Mouse (Mus musculus) limb, embryonic 15.5 days (tissue): ENCODE measurements around the gene Med26. TPM values are rescaled to one million over a fixed set of nuclear protein-coding genes. Genes with fewer than 3 reads are reported as not detected.
A peak's percentile ranks its signal among the peaks of the same experiment; 100 is the strongest.

Experiments used
- ATAC-seq: fragments of 200-750 bp; cut with Nextera tagmentation; 2 replicates; pipeline ENCODE4 v1.8.0; 2017; ENCODE audit warnings: low read depth, moderate TSS enrichment; ENCODE audit not compliant: insufficient number of reproducible peaks, low FRiP score, low TSS enrichment
- H3K27ac ChIP-seq: fragments of 300-500 bp; sonication (generic); 2 replicates; pipeline ENCODE4 v1.5.1; 2015; ENCODE audit warnings: moderate library complexity, mild to moderate bottlenecking, inconsistent platforms
- H3K27me3 ChIP-seq: fragments of 300-500 bp; sonication (generic); 2 replicates; pipeline ENCODE4 v1.6.1; 2015; ENCODE audit warnings: inconsistent platforms
- H3K36me3 ChIP-seq: fragments of 300-500 bp; sonication (generic); 2 replicates; pipeline ENCODE4 v1.6.1; 2015; ENCODE audit warnings: inconsistent platforms
- H3K4me1 ChIP-seq: fragments of 300-500 bp; sonication (generic); 2 replicates; pipeline ENCODE4 v1.6.1; 2015; ENCODE audit warnings: inconsistent platforms
- H3K4me2 ChIP-seq: fragments of 300-500 bp; sonication (generic); 2 replicates; pipeline ENCODE4 v1.6.1; 2015; ENCODE audit warnings: mild to moderate bottlenecking, inconsistent platforms
- H3K4me3 ChIP-seq: fragments of 300-500 bp; sonication (generic); 2 replicates; pipeline ENCODE4 v1.5.1; 2015; ENCODE audit warnings: mild to moderate bottlenecking, inconsistent platforms
- H3K9ac ChIP-seq: fragments of 300-500 bp; sonication (generic); 2 replicates; pipeline ENCODE4 v1.6.1; 2015; ENCODE audit warnings: inconsistent platforms
- H3K9me3 ChIP-seq: fragments of 300-500 bp; sonication (generic); 2 replicates; pipeline ENCODE4 v1.6.1; 2016; ENCODE audit warnings: inconsistent platforms
- WGBS: fragments of 180-500 bp; shearing (Covaris S2); methylation state at CpG from one replicate; pipeline ENCODE4 v1.1.7; 2015; 5-methylcytosine and 5-hydroxymethylcytosine counted together
- polyA plus RNA-seq: library from polyadenylated mRNA; unstranded; fragments of >200 nt; fragmentation: Nextera tagmentation; extraction: Ambion mirVana; gene quantifications from 2 replicates; pipeline ENCODE4 v1.2.1, GENCODE M21; 2015

The Med26 gene
- polyA plus RNA-seq, 1 experiment from 2014 or later: 19.5 TPM

DNA sequence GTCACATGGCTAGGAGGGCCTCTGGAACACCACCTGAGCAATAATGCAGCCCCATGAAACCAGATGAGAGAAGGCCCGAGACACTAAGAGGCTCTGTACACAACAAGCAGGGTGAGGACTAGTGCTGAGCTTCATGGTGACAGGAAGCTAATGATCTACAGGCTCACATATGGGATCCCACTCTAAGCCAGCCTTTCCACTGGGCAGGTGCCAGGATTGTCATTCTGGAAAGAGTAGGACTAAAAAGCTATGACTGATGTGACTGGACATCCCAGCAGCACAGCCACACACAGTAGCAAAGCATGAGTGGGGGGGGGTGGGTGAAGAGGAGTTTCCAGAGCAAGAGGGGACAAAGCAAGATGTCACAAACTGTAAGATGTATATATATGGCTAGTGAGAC, 50.2 kb downstream of the Med26 start:
- WGBS: 70% methylated on average over 1 of the region's 1 CpGs
- no peaks in the 10 kb centered on the region for H3K9me3 ChIP-seq
- H3K4me1 ChIP-seq: peaks cover 13% of the 10 kb centered on the region
- H3K27ac ChIP-seq: no peak overlapping the region
- H3K4me2 ChIP-seq: no peak overlapping the region
- no peak overlapping the region for H3K4me3 ChIP-seq
- no peaks in the 10 kb centered on the region for H3K27me3 ChIP-seq
- no peak for ATAC-seq
- peaks cover 38% of the 10 kb centered on the region for H3K36me3 ChIP-seq
- H3K9ac ChIP-seq: no peak overlapping the region

DNA sequence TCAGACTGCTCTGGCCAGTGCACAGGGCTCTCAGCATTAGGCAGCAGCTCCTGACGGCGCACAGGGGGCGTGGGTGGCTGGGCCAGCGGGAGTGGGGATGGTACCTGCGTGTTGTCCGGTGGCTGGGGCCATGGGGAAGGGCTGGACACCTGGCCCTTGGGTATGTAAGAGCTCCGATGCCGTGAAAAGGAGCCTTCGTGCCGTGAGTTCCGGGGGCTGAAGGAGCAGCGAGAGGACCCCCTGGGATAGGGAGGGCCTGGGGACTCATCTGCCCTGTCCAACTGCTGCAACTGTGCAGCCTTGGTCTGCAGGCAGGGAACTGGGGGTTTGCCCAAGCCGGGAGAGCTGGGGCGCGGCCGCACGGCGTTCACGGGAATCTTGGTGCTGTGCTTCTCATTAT, 51.9 kb downstream of the Med26 start:
- Histone ChIP-seq H3K4me1 (peaks cover 18% of the 10 kb centered on the region), H3K9me3 (no peaks in the 10 kb centered on the region), H3K27me3 (no peaks in the 10 kb centered on the region), H3K9ac (no peak overlapping the region), H3K4me3 (no peak overlapping the region), H3K4me2 (no peak overlapping the region), H3K27ac (no peak overlapping the region), H3K36me3 (peaks cover 34% of the 10 kb centered on the region)
- no peak for ATAC-seq
- 92% methylated on average over 19 of the region's 19 CpGs for WGBS

DNA sequence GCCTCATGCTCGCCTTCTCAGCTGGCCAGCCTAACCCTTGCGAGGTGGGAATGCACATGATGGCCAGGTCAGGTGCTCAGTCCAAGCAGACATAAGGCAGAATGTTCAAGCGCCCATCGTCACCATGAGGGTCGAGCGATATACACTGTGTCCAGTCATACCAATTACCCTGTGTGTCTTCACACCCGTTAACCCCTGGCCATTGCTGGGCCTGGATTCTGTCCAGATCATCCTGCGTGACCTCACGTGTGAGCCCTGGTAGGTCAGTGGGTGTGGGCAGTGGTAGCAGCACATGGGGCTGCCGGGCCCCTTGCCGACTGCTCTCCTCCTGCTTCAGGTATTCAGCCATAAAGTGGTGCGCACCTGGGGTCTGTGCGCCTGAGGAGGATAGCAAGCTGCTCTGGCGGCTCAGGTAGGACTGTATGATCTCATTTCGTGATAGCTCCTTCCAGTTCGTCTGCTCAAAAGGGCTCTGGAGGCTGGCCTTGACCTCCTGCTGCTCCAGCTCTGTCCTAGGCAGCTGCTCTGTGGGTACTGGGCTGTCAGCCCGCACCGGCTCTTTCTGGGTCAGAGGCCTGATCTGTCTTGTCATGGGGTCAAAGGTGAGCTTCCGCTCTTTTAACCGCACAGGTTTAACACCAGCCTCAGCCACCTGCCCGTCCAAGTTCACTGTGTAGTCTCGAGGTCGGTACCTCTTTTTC, 52.5 kb downstream of the Med26 start:
- H3K9ac ChIP-seq: no peak overlapping the region
- 88% methylated on average over 23 of the region's 23 CpGs for WGBS
- H3K4me1 ChIP-seq: peaks cover 25% of the 10 kb centered on the region
- H3K4me3 ChIP-seq: no peak overlapping the region
- H3K36me3 ChIP-seq: peaks cover 34% of the 10 kb centered on the region
- H3K27me3 ChIP-seq: no peaks in the 10 kb centered on the region
- ATAC-seq: no peak
- no peaks in the 10 kb centered on the region for H3K9me3 ChIP-seq
- no peak overlapping the region for H3K27ac ChIP-seq
- H3K4me2 ChIP-seq: no peak overlapping the region

DNA sequence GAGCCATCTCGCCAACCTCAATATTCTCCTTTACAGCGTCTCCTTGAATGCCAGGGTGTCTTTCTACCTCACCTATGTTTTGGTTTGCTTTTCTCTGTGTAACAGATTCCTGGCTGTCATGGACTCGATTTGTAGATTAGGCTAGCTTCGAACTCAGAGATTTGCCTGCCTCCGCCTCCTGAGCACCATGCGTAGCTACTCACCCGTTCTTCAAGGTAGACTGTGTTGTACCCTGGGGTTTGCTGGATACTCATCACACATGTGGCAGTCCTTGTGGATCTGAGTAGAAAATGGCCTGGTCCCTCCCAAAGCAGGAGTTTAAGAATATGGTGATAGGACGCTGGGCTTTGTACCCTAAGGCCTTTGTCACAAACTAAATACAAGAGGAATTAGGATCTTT, 54.7 kb downstream of the Med26 start:
- ATAC-seq: no peak
- Histone ChIP-seq H3K9me3 (no peaks in the 10 kb centered on the region), H3K4me3 (peak overlapping the region; percentile 97), H3K4me2 (peak overlapping the region; percentile 72), H3K36me3 (peaks cover 37% of the 10 kb centered on the region), H3K4me1 (peaks cover 30% of the 10 kb centered on the region), H3K27me3 (no peaks in the 10 kb centered on the region), H3K9ac (peak overlapping the region; percentile 43), H3K27ac (peak overlapping the region; percentile 74)
- 12% methylated on average over 8 of the region's 8 CpGs for WGBS

DNA sequence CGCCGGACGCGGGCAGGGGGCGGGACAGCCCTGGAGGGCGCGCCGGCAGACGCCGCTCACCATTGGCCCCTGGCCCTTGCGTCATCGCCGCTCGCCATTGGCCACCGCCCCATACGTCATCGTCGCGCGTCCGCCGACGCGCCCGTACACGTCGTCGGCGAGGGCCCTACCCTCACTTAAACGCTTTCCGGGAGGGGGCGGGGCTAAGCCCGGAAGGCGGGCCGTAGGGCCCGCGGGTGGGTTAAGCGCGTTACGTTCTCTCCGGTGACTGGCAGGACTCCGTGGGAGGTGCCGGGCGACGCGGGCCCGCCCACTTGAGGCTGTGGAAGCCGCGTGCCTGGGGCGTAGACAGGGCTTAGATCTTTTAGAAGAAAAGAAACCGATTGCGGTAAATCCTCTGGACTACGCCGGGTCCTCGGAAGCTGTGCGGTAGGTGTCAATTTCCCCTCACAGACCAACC, 55.4 kb downstream of the Med26 start:
- Histone ChIP-seq H3K4me2 (peak overlapping the region; percentile 72), H3K9me3 (no peaks in the 10 kb centered on the region), H3K27me3 (no peaks in the 10 kb centered on the region), H3K9ac (peak overlapping the region; percentile 84), H3K4me3 (peak overlapping the region; percentile 97), H3K27ac (peak overlapping the region; percentile 84), H3K36me3 (peaks cover 42% of the 10 kb centered on the region), H3K4me1 (peaks cover 30% of the 10 kb centered on the region)
- WGBS: under 1% methylated on average over 56 of the region's 56 CpGs
- ATAC-seq: peak; percentile 94

DNA sequence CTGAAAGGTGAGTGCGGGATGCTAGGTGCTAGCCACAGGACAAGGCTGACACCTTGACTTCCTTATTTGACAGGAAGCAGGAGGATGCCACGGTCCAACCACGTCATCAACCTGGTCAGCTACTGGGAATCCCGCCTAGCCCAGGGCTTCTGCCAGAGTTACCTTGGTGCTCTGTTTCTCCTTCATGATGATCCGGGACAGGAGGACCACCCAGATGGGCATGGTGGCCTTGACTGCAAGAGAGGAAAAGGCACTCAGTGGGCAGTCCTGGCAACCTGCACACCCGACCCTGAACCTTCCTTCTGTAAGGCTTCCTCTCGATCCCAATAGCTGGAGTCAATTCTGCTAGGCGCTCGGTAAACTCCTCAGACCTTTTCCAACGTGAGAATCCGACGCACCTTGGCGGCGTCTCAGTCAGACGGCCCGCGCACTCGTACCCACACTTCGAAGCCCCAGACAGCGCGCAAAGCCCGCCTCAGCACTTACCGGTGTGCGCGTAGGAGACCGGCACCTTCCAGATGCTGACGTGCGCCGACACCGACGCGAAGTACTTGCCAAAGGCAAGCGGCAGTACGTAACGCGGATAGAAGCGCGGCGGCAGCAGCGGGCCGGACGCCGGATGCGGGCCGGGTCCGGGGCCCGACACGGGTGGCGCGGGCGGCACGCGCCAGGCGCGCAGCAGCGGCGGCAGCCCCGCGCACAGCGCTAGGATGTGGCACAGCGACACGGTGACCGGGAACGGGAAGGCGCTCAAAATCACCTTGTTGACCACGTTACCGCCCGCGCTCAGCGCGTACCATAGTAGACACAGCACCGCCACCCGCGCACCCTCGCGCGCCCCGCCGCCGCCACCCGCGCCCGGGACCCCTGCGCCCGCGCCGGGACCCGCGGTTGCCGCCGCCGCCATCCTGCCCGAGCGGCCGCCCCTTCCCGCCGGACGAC, 56.1 kb downstream of the Med26 start, which contains the start of gene Slc35e1:
Gene Slc35e1 (minus strand): TSS at position 935 of the 942 bp plus-strand sequence.
- ATAC-seq: no peak
- Histone ChIP-seq H3K4me1 (peaks cover 30% of the 10 kb centered on the region), H3K9me3 (no peaks in the 10 kb centered on the region), H3K4me3 (peak within 1 kb of the TSS; percentile 97), H3K4me2 (peak within 1 kb of the TSS; percentile 87), H3K27ac (peak within 1 kb of the TSS; percentile 84), H3K9ac (peak within 1 kb of the TSS; percentile 84), H3K36me3 (peaks cover 48% of the 10 kb centered on the region), H3K27me3 (no peaks in the 10 kb centered on the region)
- 1% methylated on average over 91 of the region's 98 CpGs for WGBS

DNA sequence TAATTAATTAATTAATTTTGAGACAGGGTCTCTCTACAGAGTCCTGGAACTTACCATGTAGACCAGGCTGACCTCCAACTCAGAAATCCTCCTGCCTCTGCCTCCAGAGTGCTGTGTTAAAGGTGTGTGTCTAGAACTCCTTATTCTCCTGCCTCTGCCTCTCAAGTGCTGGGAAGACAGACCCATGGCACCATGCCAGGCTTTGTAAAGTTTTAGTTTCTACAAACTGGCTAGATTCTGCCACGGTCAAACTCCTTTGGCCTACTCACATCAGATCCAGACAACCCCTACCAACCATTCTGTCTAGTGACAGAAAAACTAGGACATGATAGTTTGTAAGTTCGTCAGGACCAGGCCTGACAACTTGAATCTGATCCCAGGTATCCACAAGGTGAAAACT, 57.1 kb downstream of the Med26 start:
- no peak overlapping the region for H3K27ac ChIP-seq
- H3K4me1 ChIP-seq: peaks cover 30% of the 10 kb centered on the region
- H3K9me3 ChIP-seq: no peaks in the 10 kb centered on the region
- WGBS: 89% methylated on average over 2 of the region's 2 CpGs
- H3K4me2 ChIP-seq: peak overlapping the region; percentile 87
- H3K27me3 ChIP-seq: no peaks in the 10 kb centered on the region
- no peak overlapping the region for H3K9ac ChIP-seq
- peak overlapping the region; percentile 97 for H3K4me3 ChIP-seq
- no peak for ATAC-seq
- peaks cover 48% of the 10 kb centered on the region for H3K36me3 ChIP-seq

DNA sequence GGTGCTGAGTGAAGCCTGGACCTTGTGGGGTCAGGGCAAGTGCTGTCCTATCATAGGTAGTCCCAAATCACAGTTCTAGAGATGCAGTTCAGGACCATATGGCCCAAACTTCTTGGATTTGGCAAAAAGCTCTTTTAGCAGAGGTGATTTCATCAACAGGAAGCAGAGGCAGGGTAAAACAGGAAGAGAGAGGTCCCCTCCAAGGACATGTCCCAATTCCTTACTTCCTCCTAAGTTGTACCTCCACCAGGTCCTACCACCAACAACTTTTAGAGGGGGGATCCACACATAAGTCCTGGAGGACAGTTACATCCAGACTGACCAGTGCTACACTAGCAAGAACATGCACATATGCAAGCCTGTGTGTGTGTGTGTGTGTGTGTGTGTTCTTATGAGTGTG, 61.1 kb downstream of the Med26 start:
- Histone ChIP-seq H3K36me3 (peaks cover 73% of the 10 kb centered on the region), H3K4me3 (no peak overlapping the region), H3K4me1 (peaks cover 19% of the 10 kb centered on the region), H3K4me2 (no peak overlapping the region), H3K27me3 (no peaks in the 10 kb centered on the region), H3K9me3 (no peaks in the 10 kb centered on the region), H3K9ac (no peak overlapping the region), H3K27ac (no peak overlapping the region)
- ATAC-seq: no peak

DNA sequence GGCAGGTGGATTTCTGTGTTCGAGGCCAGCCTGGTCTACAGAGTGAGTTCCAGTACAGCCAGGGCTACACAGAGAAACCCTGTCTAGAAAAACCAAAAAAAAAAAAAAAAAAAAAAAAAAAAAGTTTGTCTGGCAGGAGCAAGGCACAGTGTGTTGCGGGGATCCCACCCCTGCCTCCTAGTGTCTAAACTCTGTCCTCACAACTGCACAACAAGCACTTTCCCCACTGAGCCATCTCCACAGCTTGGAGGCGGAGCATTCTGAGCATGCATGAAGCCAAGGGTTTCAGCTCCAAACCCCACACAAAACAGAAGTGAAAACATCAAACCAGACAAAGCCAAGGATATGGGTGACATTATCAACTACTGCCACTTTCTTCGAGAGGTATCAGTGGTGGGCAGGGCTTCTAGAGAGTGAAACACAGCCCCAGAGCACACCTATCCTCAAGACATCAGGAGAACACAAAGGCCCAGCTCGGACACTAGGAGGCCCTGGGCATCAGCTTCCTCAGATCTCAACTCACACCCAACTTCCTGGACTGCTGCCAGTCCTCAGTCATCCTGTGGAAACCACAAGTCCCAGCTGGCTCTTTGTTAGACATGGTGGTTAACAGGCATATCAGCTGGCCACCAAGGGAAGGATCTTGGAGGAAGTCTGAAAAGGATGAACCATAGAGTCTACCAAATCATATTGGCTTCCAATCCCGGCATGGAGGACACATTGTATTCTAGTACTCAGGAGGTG, 62.4 kb downstream of the Med26 start:
- Histone ChIP-seq H3K4me1 (peaks cover 8% of the 10 kb centered on the region; the same call in 1 of the 2 replicates), H3K4me3 (no peak overlapping the region), H3K27ac (no peak overlapping the region), H3K4me2 (no peak overlapping the region), H3K36me3 (peaks cover 86% of the 10 kb centered on the region), H3K9me3 (no peaks in the 10 kb centered on the region), H3K9ac (no peak overlapping the region), H3K27me3 (no peaks in the 10 kb centered on the region)
- WGBS: 83% methylated on average over 6 of the region's 6 CpGs
- ATAC-seq: no peak

DNA sequence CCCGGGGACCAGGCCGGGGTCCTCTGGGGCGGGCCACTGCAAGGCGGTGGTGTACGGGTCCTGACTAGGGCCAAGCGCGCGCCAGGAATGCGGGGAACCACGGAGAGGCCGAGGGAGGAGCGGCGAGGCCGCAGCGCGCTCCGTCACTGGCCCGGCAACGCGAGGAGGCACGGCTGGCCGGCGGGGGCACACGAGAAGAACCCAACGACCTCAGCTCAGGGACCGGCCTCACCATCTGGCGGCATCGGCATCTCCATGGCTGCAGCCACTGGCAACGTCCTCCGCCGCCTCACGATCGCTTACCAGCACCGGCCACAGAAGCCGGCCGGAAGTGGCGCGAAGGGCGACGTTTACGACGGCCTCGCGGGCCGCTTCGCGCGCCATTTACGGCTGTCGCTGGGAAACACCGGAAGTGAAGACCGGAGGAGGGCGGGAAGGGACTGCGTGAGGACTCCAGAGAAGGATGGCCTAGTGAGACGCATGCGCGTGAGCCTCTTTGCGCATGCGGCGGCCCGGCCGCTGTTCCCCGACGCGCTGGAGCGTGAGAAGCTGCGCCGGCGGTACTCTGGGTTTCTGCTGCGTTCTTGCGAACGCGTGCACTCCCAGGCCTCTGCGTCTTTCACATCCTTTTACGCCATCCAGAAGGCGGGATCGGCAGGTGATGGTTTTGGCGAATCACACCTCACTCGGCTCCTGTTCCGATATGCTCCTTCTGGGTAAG, 73.1 kb downstream of the Med26 start, which contains the start of gene Cherp:
Gene Cherp (minus strand): TSS at position 401 of the 721 bp plus-strand sequence.
- WGBS: under 1% methylated on average over 80 of the region's 80 CpGs
- ATAC-seq: peak; percentile 94

DNA sequence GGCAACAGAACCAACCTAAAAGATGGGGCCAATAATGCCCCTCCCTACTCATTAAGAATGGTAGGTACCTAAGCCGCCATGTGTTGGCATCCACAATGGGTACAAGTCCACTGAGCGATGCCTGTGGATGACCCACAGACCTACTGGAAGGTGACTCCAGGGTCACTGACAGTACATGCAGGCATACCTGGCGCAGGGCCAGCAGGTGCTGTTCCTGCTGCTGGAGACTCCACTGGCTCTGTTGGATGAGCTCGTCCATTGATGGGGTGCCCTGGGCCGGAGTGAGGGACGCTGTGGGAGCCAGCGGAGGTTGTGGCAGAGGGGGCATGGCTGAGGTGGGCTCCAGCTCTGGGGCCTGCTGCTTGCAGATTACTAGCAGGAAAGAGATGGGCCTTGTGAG, 77.4 kb downstream of the Med26 start:
- no peak overlapping the region for H3K9ac ChIP-seq
- H3K36me3 ChIP-seq: peaks cover 76% of the 10 kb centered on the region
- no peak overlapping the region for H3K27ac ChIP-seq
- no peaks in the 10 kb centered on the region for H3K27me3 ChIP-seq
- H3K4me3 ChIP-seq: no peak overlapping the region
- peaks cover 8% of the 10 kb centered on the region for H3K4me1 ChIP-seq
- H3K4me2 ChIP-seq: no peak overlapping the region
- ATAC-seq: no peak
- no peaks in the 10 kb centered on the region for H3K9me3 ChIP-seq
- 93% methylated on average over 7 of the region's 7 CpGs for WGBS

More for the DNA sequence above, 73.1 kb downstream of the Med26 start, which contains the start of gene Cherp:
- Histone ChIP-seq H3K36me3 (peaks cover 39% of the 10 kb centered on the region), H3K4me3 (peak within 1 kb of the TSS; percentile 86), H3K4me1 (peaks cover 15% of the 10 kb centered on the region), H3K27ac (peak within 1 kb of the TSS; percentile 94), H3K27me3 (no peaks in the 10 kb centered on the region), H3K9ac (peak within 1 kb of the TSS; percentile 91), H3K4me2 (peak within 1 kb of the TSS; percentile 91), H3K9me3 (no peaks in the 10 kb centered on the region)
